Mouse (Mus musculus): Measurements from ENCODE around the gene Irf9. TPM values are rescaled to one million over a fixed set of nuclear protein-coding genes. Genes with fewer than 3 reads are reported as not detected.

The Irf9 gene
- 61.3 and 91.7 TPM in 2 replicates for total RNA-seq (2017)

GRCm38 (mm10) chr14:55603271-55603632 is at the start of gene Irf9:
TSS of gene Irf9 (plus strand) at chr14:55603571.
- peak in 1 of 2 experiments; percentile 2; a peak in 1 of 4 replicates for ATAC-seq (replicated peaks in 1 of 2; ENCODE audit: insufficient read depth in 1 of 2, low FRiP score in 2 of 2, low TSS enrichment in 1 of 2, low read depth in 1 of 2, poor library complexity in 2 of 2, severe bottlenecking in 2 of 2)

GRCm38 (mm10) chr14:55554635-55555034 is 48.7 kb upstream of the Irf9 start:
- no peak for ATAC-seq (replicated peaks in 1 of 2; ENCODE audit: insufficient read depth in 1 of 2, low FRiP score in 2 of 2, low TSS enrichment in 1 of 2, low read depth in 1 of 2, poor library complexity in 2 of 2, severe bottlenecking in 2 of 2)

- no peak for ATAC-seq (replicated peaks in 1 of 2; ENCODE audit: insufficient read depth in 1 of 2, low FRiP score in 2 of 2, low TSS enrichment in 1 of 2, low read depth in 1 of 2, poor library complexity in 2 of 2, severe bottlenecking in 2 of 2)
These were observed 47.6 kb upstream of the Irf9 start for GRCm38 (mm10) chr14:55555788-55556187.

GRCm38 (mm10) chr14:55557003-55557402 is 46.4 kb upstream of the Irf9 start:
- peak; percentile 28 to 40 for ATAC-seq (replicated peaks in 1 of 2; ENCODE audit: insufficient read depth in 1 of 2, low FRiP score in 2 of 2, low TSS enrichment in 1 of 2, low read depth in 1 of 2, poor library complexity in 2 of 2, severe bottlenecking in 2 of 2)

- ATAC-seq (replicated peaks in 1 of 2; ENCODE audit: insufficient read depth in 1 of 2, low FRiP score in 2 of 2, low TSS enrichment in 1 of 2, low read depth in 1 of 2, poor library complexity in 2 of 2, severe bottlenecking in 2 of 2): no peak
These were observed 45.8 kb upstream of the Irf9 start for GRCm38 (mm10) chr14:55557587-55557986.

GRCm38 (mm10) chr14:55558740-55559448 is 44.5 kb upstream of the Irf9 start:
- no peak for ATAC-seq (replicated peaks in 1 of 2; ENCODE audit: insufficient read depth in 1 of 2, low FRiP score in 2 of 2, low TSS enrichment in 1 of 2, low read depth in 1 of 2, poor library complexity in 2 of 2, severe bottlenecking in 2 of 2)

- peak; percentile 59 to 72 for ATAC-seq (replicated peaks in 1 of 2; ENCODE audit: insufficient read depth in 1 of 2, low FRiP score in 2 of 2, low TSS enrichment in 1 of 2, low read depth in 1 of 2, poor library complexity in 2 of 2, severe bottlenecking in 2 of 2)
These were observed 43.6 kb upstream of the Irf9 start, which contains the start of gene Dcaf11 for GRCm38 (mm10) chr14:55559799-55560201. TSS of gene Dcaf11 (plus strand) at chr14:55560006.

- ATAC-seq (replicated peaks in 1 of 2; ENCODE audit: insufficient read depth in 1 of 2, low FRiP score in 2 of 2, low TSS enrichment in 1 of 2, low read depth in 1 of 2, poor library complexity in 2 of 2, severe bottlenecking in 2 of 2): peak; percentile 82 to 86
These were observed 42.9 kb upstream of the Irf9 start, which contains the start of gene A730061H03Rik for GRCm38 (mm10) chr14:55560202-55561073. TSS of gene A730061H03Rik (minus strand) at chr14:55560406.

GRCm38 (mm10) chr14:55561860-55562259 is 41.5 kb upstream of the Irf9 start:
- ATAC-seq (replicated peaks in 1 of 2; ENCODE audit: insufficient read depth in 1 of 2, low FRiP score in 2 of 2, low TSS enrichment in 1 of 2, low read depth in 1 of 2, poor library complexity in 2 of 2, severe bottlenecking in 2 of 2): no peak

- ATAC-seq (replicated peaks in 1 of 2; ENCODE audit: insufficient read depth in 1 of 2, low FRiP score in 2 of 2, low TSS enrichment in 1 of 2, low read depth in 1 of 2, poor library complexity in 2 of 2, severe bottlenecking in 2 of 2): no peak
These were observed 40.1 kb upstream of the Irf9 start for GRCm38 (mm10) chr14:55563249-55563648.

- ATAC-seq (replicated peaks in 1 of 2; ENCODE audit: insufficient read depth in 1 of 2, low FRiP score in 2 of 2, low TSS enrichment in 1 of 2, low read depth in 1 of 2, poor library complexity in 2 of 2, severe bottlenecking in 2 of 2): no peak
These were observed 37.6 kb upstream of the Irf9 start for GRCm38 (mm10) chr14:55565748-55566147.

GRCm38 (mm10) chr14:55567496-55567895 is 35.9 kb upstream of the Irf9 start:
- no peak for ATAC-seq (replicated peaks in 1 of 2; ENCODE audit: insufficient read depth in 1 of 2, low FRiP score in 2 of 2, low TSS enrichment in 1 of 2, low read depth in 1 of 2, poor library complexity in 2 of 2, severe bottlenecking in 2 of 2)

- ATAC-seq (replicated peaks in 1 of 2; ENCODE audit: insufficient read depth in 1 of 2, low FRiP score in 2 of 2, low TSS enrichment in 1 of 2, low read depth in 1 of 2, poor library complexity in 2 of 2, severe bottlenecking in 2 of 2): no peak
These were observed 32.8 kb upstream of the Irf9 start for GRCm38 (mm10) chr14:55570588-55570987.

GRCm38 (mm10) chr14:55571760-55572159 is 31.6 kb upstream of the Irf9 start:
- no peak for ATAC-seq (replicated peaks in 1 of 2; ENCODE audit: insufficient read depth in 1 of 2, low FRiP score in 2 of 2, low TSS enrichment in 1 of 2, low read depth in 1 of 2, poor library complexity in 2 of 2, severe bottlenecking in 2 of 2)

GRCm38 (mm10) chr14:55575302-55575701 is 28.1 kb upstream of the Irf9 start, which contains the start of gene Fitm1:
TSS of gene Fitm1 (plus strand) at chr14:55575617.
- no peak for ATAC-seq (replicated peaks in 1 of 2; ENCODE audit: insufficient read depth in 1 of 2, low FRiP score in 2 of 2, low TSS enrichment in 1 of 2, low read depth in 1 of 2, poor library complexity in 2 of 2, severe bottlenecking in 2 of 2)

GRCm38 (mm10) chr14:55575711-55576110 is 27.7 kb upstream of the Irf9 start:
- ATAC-seq (replicated peaks in 1 of 2; ENCODE audit: insufficient read depth in 1 of 2, low FRiP score in 2 of 2, low TSS enrichment in 1 of 2, low read depth in 1 of 2, poor library complexity in 2 of 2, severe bottlenecking in 2 of 2): no peak

GRCm38 (mm10) chr14:55576376-55576775 is 27.0 kb upstream of the Irf9 start:
- peak in 1 of 2 experiments; percentile 47; a peak in 1 of 4 replicates for ATAC-seq (replicated peaks in 1 of 2; ENCODE audit: insufficient read depth in 1 of 2, low FRiP score in 2 of 2, low TSS enrichment in 1 of 2, low read depth in 1 of 2, poor library complexity in 2 of 2, severe bottlenecking in 2 of 2)
